Mouse (Mus musculus) CH12.LX (cell line): Measurements from ENCODE around the gene Socs7. TPM values are rescaled to one million over a fixed set of nuclear protein-coding genes. Genes with fewer than 3 reads are reported as not detected.

Experiments used
- DNase-seq: peaks from one replicate; pipeline ENCODE4 v3.0.0-alpha.2; 2013; ENCODE audit errors: extremely low read depth
- H3K27ac ChIP-seq: 2 replicates; pipeline ENCODE4 v1.5.1; 2012; ENCODE audit warnings: low read depth, mild to moderate bottlenecking, control low read depth, moderate library complexity; ENCODE audit not compliant: insufficient read depth
- H3K27me3 ChIP-seq: replicated peaks from 2 replicates; pipeline ENCODE3; 2012; ENCODE audit warnings: inconsistent platforms
- H3K36me3 ChIP-seq, 2 experiments: replicated peaks in 1 of 2; 2 replicates each; pipeline versions ENCODE3 to v1.6.1; 2012; ENCODE audit warnings: inconsistent platforms in 1 of 2, low read length in 1 of 2, mild to moderate bottlenecking in 1 of 2, mixed read lengths in 1 of 2, moderate library complexity in 1 of 2; ENCODE audit not compliant: control insufficient read depth in 1 of 2, insufficient read depth in 1 of 2
- H3K4me1 ChIP-seq, 2 experiments: 2 replicates each; pipeline ENCODE4 v1.6.1; 2012; ENCODE audit warnings: inconsistent platforms in 1 of 2, moderate library complexity in 1 of 2; ENCODE audit not compliant: insufficient read depth in 2 of 2, control insufficient read depth in 1 of 2
- H3K4me2 ChIP-seq: 2 replicates; pipeline ENCODE4 v1.6.1; 2012; ENCODE audit warnings: low read depth, mild to moderate bottlenecking, control low read depth; ENCODE audit not compliant: poor library complexity, insufficient read depth, severe bottlenecking
- H3K4me3 ChIP-seq, 3 experiments: fragments of 150-350 bp in 1 of 3; sonication (generic) in 1 of 3; replicated peaks in 1 of 3; 2 replicates each; pipeline versions ENCODE3 to v1.5.1; 2011 to 2012; ENCODE audit warnings: low read depth in 2 of 3, low read length in 2 of 3, mild to moderate bottlenecking in 2 of 3, moderate library complexity in 2 of 3, control low read depth in 1 of 3, improper control_type of control experiment in 1 of 3, inconsistent platforms in 1 of 3, mixed read lengths in 1 of 3; ENCODE audit not compliant: poor library complexity in 1 of 3
- H3K79me2 ChIP-seq: replicated peaks from 2 replicates; pipeline ENCODE4 v1.6.1; 2012; ENCODE audit warnings: mild to moderate bottlenecking, moderate library complexity; ENCODE audit not compliant: control insufficient read depth, poor library complexity, insufficient read depth, severe bottlenecking; ENCODE audit errors: extremely low read depth
- H3K9ac ChIP-seq: 2 replicates; pipeline ENCODE4 v1.6.1; 2012; ENCODE audit warnings: low read depth, mild to moderate bottlenecking, control low read depth, moderate library complexity; ENCODE audit not compliant: insufficient read depth
- H3K9me3 ChIP-seq: replicated peaks from 2 replicates; pipeline ENCODE3; 2012; ENCODE audit warnings: low read length, inconsistent platforms, mixed read lengths
- BHLHE40 ChIP-seq: IDR thresholded peaks from 2 replicates; pipeline ENCODE4 v1.6.1; 2011; ENCODE audit warnings: mild to moderate bottlenecking, low read depth, low read length, improper control_type of control experiment
- CHD1 ChIP-seq: IDR thresholded peaks from 2 replicates; pipeline ENCODE4 v1.6.1; 2012; ENCODE audit warnings: low read depth, low read length, improper control_type of control experiment, inconsistent platforms
- CHD2 ChIP-seq: IDR thresholded peaks from 2 replicates; pipeline ENCODE4 v1.6.1; 2011; ENCODE audit warnings: low read length, improper control_type of control experiment
- CTCF ChIP-seq, 2 experiments: IDR thresholded peaks in 1 of 2; conservative IDR thresholded peaks in 1 of 2; 2 replicates each; pipeline ENCODE4 v1.5.1; 2011 to 2012; ENCODE audit warnings: low read depth in 2 of 2, low read length in 2 of 2, improper control_type of control experiment in 1 of 2, inconsistent platforms in 1 of 2, mild to moderate bottlenecking in 1 of 2, moderate library complexity in 1 of 2
- ELF1 ChIP-seq: IDR thresholded peaks from 2 replicates; pipeline ENCODE4 v1.6.1; 2014; ENCODE audit warnings: low read depth, mild to moderate bottlenecking, inconsistent platforms, low read length, improper control_type of control experiment
- EP300 ChIP-seq: IDR thresholded peaks from 2 replicates; pipeline ENCODE4 v1.6.1; 2011; ENCODE audit warnings: low read length, improper control_type of control experiment
- ETS1 ChIP-seq: conservative IDR thresholded peaks from 2 replicates; pipeline ENCODE4 v1.6.1; 2012; ENCODE audit warnings: low read depth, mild to moderate bottlenecking, inconsistent platforms, low read length, improper control_type of control experiment, moderate library complexity
- GABPA ChIP-seq: IDR thresholded peaks from 2 replicates; pipeline ENCODE4 v1.6.1; 2012; ENCODE audit warnings: low read depth, low read length, improper control_type of control experiment, inconsistent platforms; ENCODE audit not compliant: insufficient replicate concordance
- HCFC1 ChIP-seq: IDR thresholded peaks from 2 replicates; pipeline ENCODE4 v1.6.1; 2012; ENCODE audit warnings: low read depth, mild to moderate bottlenecking, inconsistent platforms, low read length, improper control_type of control experiment
- IRF4 ChIP-seq: IDR thresholded peaks from 2 replicates; pipeline ENCODE4 v1.6.1; 2014; ENCODE audit warnings: low read depth, mild to moderate bottlenecking, inconsistent platforms, low read length, improper control_type of control experiment
- JUN ChIP-seq: IDR thresholded peaks from 2 replicates; pipeline ENCODE4 v1.6.1; 2011; ENCODE audit warnings: low read depth, mild to moderate bottlenecking, low read length, improper control_type of control experiment, moderate library complexity; ENCODE audit not compliant: insufficient read depth
- KAT2A ChIP-seq: IDR thresholded peaks from 2 replicates; pipeline ENCODE4 v1.6.1; 2012; ENCODE audit warnings: low read length, improper control_type of control experiment, inconsistent platforms; ENCODE audit not compliant: insufficient replicate concordance
- MAFK ChIP-seq: IDR thresholded peaks from 2 replicates; pipeline ENCODE4 v1.6.1; 2011; ENCODE audit warnings: low read length, improper control_type of control experiment; ENCODE audit not compliant: insufficient replicate concordance
- MAX ChIP-seq: IDR thresholded peaks from 2 replicates; pipeline ENCODE4 v1.6.1; 2011; ENCODE audit warnings: low read length, improper control_type of control experiment
- MAZ ChIP-seq: IDR thresholded peaks from 2 replicates; pipeline ENCODE4 v1.6.1; 2012; ENCODE audit warnings: low read depth, mild to moderate bottlenecking, inconsistent platforms, low read length, improper control_type of control experiment, moderate library complexity
- MEF2A ChIP-seq: IDR thresholded peaks from 2 replicates; pipeline ENCODE4 v1.6.1; 2014; ENCODE audit warnings: low read depth, mild to moderate bottlenecking, inconsistent platforms, low read length, improper control_type of control experiment, borderline replicate concordance
- MXI1 ChIP-seq: IDR thresholded peaks from 2 replicates; pipeline ENCODE4 v1.6.1; 2011; ENCODE audit warnings: mild to moderate bottlenecking, low read depth, low read length, improper control_type of control experiment
- MYC ChIP-seq: IDR thresholded peaks from 2 replicates; pipeline ENCODE4 v1.6.1; 2011; ENCODE audit warnings: low read depth, mild to moderate bottlenecking, improper control_type of control experiment, low read length
- NELFE ChIP-seq: IDR thresholded peaks from 2 replicates; pipeline ENCODE4 v1.6.1; 2011; ENCODE audit warnings: low read depth, low read length, improper control_type of control experiment
- NRF1 ChIP-seq: IDR thresholded peaks from 2 replicates; pipeline ENCODE4 v1.6.1; 2014; ENCODE audit warnings: low read depth, mild to moderate bottlenecking, inconsistent platforms, low read length, improper control_type of control experiment, moderate library complexity
- POLR2A ChIP-seq: IDR thresholded peaks from 2 replicates; pipeline ENCODE4 v1.6.1; 2011; ENCODE audit warnings: low read depth, mild to moderate bottlenecking, improper control_type of control experiment, low read length
- POLR2AphosphoS2 ChIP-seq: IDR thresholded peaks from 2 replicates; pipeline ENCODE4 v1.6.1; 2011; ENCODE audit warnings: low read depth, low read length, improper control_type of control experiment
- RCOR1 ChIP-seq: conservative IDR thresholded peaks from 2 replicates; pipeline ENCODE4 v1.6.1; 2012; ENCODE audit warnings: low read depth, mild to moderate bottlenecking, inconsistent platforms, low read length, improper control_type of control experiment
- SIN3A ChIP-seq: IDR thresholded peaks from 2 replicates; pipeline ENCODE4 v1.6.1; 2012; ENCODE audit warnings: low read length, improper control_type of control experiment, inconsistent platforms
- SMC3 ChIP-seq: IDR thresholded peaks from 2 replicates; pipeline ENCODE4 v1.6.1; 2011; ENCODE audit warnings: low read depth, low read length, improper control_type of control experiment
- TBP ChIP-seq: conservative IDR thresholded peaks from 2 replicates; pipeline ENCODE4 v1.6.1; 2011; ENCODE audit warnings: low read depth, low read length, improper control_type of control experiment
- TCF12 ChIP-seq: IDR thresholded peaks from 2 replicates; pipeline ENCODE4 v1.6.1; 2014; ENCODE audit warnings: low read depth, mild to moderate bottlenecking, inconsistent platforms, low read length, improper control_type of control experiment
- UBTF ChIP-seq: IDR thresholded peaks from 2 replicates; pipeline ENCODE4 v1.6.1; 2012; ENCODE audit warnings: low read depth, mild to moderate bottlenecking, inconsistent platforms, low read length, improper control_type of control experiment, moderate library complexity
- USF2 ChIP-seq: conservative IDR thresholded peaks from 2 replicates; pipeline ENCODE4 v1.6.1; 2011; ENCODE audit warnings: low read depth, low read length, improper control_type of control experiment
- ZC3H11A ChIP-seq: IDR thresholded peaks from 2 replicates; pipeline ENCODE4 v1.6.1; 2012; ENCODE audit warnings: low read depth, mild to moderate bottlenecking, inconsistent platforms, low read length, improper control_type of control experiment
- ZKSCAN1 ChIP-seq: IDR thresholded peaks from 2 replicates; pipeline ENCODE4 v1.6.1; 2012; ENCODE audit warnings: low read depth, inconsistent platforms, low read length, improper control_type of control experiment, borderline replicate concordance
- ZMIZ1 ChIP-seq: IDR thresholded peaks from 2 replicates; pipeline ENCODE4 v1.6.1; 2012; ENCODE audit warnings: low read depth, mild to moderate bottlenecking, inconsistent platforms, low read length, improper control_type of control experiment
- ZNF384 ChIP-seq: IDR thresholded peaks from 2 replicates; pipeline ENCODE4 v1.6.1; 2012; ENCODE audit warnings: low read depth, low read length, improper control_type of control experiment, inconsistent platforms
- dilution Hi-C: fragments of 300-500 bp; cut with MboI; formaldehyde crosslinking; loops from 2 replicates; pipeline ENCODE4 v1.14.3; 2020; ENCODE audit warnings: low sequenced_read_pairs; ENCODE audit not compliant: extremely low pct_unique_long_range_greater_than_20kb, extremely low pct_ligation_motif_present
- in situ Hi-C: fragments of 300-500 bp; cut with MboI; formaldehyde crosslinking; loops from 3 replicates; pipeline ENCODE4 v1.14.3; 2019; ENCODE audit warnings: low sequenced_read_pairs, low pct_ligation_motif_present, low pct_unique_long_range_greater_than_20kb, mixed read lengths
- polyA plus RNA-seq: library from polyadenylated mRNA; unstranded; fragments of >175 nt; gene quantifications from 2 replicates; pipeline ENCODE4 v1.2.1, GENCODE M21; 2012; ENCODE audit warnings: low read depth; ENCODE audit not compliant: insufficient read length
- total RNA-seq, 2 experiments: library from RNA; depleted of rRNA; stranded (reverse); fragments of 300-350 nt in 1 of 2; fragments of >200 nt in 1 of 2; gene quantifications; 2 replicates each; pipeline ENCODE4 v1.2.3; 2012 to 2014

The Socs7 gene
- total RNA-seq (2012; rRNA removed) = 17.0 and 17.4 TPM in 2 replicates
- 10.2 and 11.9 TPM in 2 replicates for total RNA-seq (2014; rRNA removed)
- polyA plus RNA-seq = 14.2 and 15.1 TPM in 2 replicates

- peaks cover 0 to 7% of the 10 kb centered on the region in 2 experiments for H3K36me3 ChIP-seq
- H3K27ac ChIP-seq = peak within 1 kb of the TSS; percentile 10; the same call in 1 of the 2 replicates
- no peaks in the 10 kb centered on the region for H3K9me3 ChIP-seq
- peak; percentile 18; the same call in 1 of the 2 replicates for TF ChIP-seq MAX
- TF ChIP-seq NELFE = peak; percentile 97
- TF ChIP-seq GABPA = no peak
- TF ChIP-seq MYC = no peak
- TF ChIP-seq ZKSCAN1 = no peak
- no peak for TF ChIP-seq ETS1
- TF ChIP-seq EP300 = no peak; the same call in 1 of the 2 replicates
- TF ChIP-seq UBTF = no peak; the same call in none of the 2 replicates
- TF ChIP-seq USF2 = no peak
- TF ChIP-seq MAFK = no peak
- TF ChIP-seq TCF12 = peak; percentile 90
- TF ChIP-seq MEF2A = peak; percentile 69
- TF ChIP-seq TBP = 0 out of 2 replicates have a peak, but pooled peaks have one; percentile 56
- peak; percentile 91 for TF ChIP-seq ZMIZ1
- TF ChIP-seq BHLHE40 = no peak
- TF ChIP-seq MAZ = peak; percentile 75; the same call in 1 of the 2 replicates
- TF ChIP-seq ZNF384 = no peak
- peak; percentile 60 for TF ChIP-seq SIN3A
- TF ChIP-seq JUN = no peak
- no peak for TF ChIP-seq CHD2
- TF ChIP-seq SMC3 = no peak
- peak; percentile 86 for TF ChIP-seq POLR2AphosphoS2
- TF ChIP-seq MXI1 = peak; percentile 54; the same call in 1 of the 2 replicates
- 0 out of 2 replicates have a peak, but pooled peaks have one; percentile 30 for TF ChIP-seq RCOR1
- no peak for TF ChIP-seq ZC3H11A
- TF ChIP-seq IRF4 = no peak
- peak; percentile 71 for TF ChIP-seq HCFC1
- peak; percentile 90 for TF ChIP-seq NRF1
- no peak for TF ChIP-seq CHD1
- no peak for TF ChIP-seq CTCF (conservative IDR thresholded peaks at IDR 0.05 in 1 of 2, IDR thresholded peaks at IDR 0.05 in 1 of 2; ENCODE audit: low read depth in 2 of 2, low read length in 2 of 2)
- peak; percentile 97 for TF ChIP-seq POLR2A
- no peak for TF ChIP-seq KAT2A
- peak; percentile 81 for TF ChIP-seq ELF1
- H3K27me3 ChIP-seq = no peaks in the 10 kb centered on the region
- peak within 1 kb of the TSS; percentile 96 for H3K9ac ChIP-seq
- peaks cover 7 to 33% of the 10 kb centered on the region in 2 experiments for H3K4me1 ChIP-seq
- H3K4me3 ChIP-seq = peak within 1 kb of the TSS; percentile 83 to 91 (median 85)
- H3K4me2 ChIP-seq = peak within 1 kb of the TSS; percentile 88
- DNase-seq = peak; percentile 95
- peaks cover 28% of the 10 kb centered on the region for H3K79me2 ChIP-seq
- dilution Hi-C loops = no loop called here
- in situ Hi-C loops = loop anchor here (5.0 kb wide), 1 partner anchor 35 kb away; no protein-coding TSS in a partner anchor
Measured at GRCm38 (mm10) chr11:97361948-97362648, at the start of gene Socs7. Socs7 (plus strand) TSS chr11:97362551.
